ENCODE assay signal across 25 mouse cellular contexts in the genomic region with DNA sequence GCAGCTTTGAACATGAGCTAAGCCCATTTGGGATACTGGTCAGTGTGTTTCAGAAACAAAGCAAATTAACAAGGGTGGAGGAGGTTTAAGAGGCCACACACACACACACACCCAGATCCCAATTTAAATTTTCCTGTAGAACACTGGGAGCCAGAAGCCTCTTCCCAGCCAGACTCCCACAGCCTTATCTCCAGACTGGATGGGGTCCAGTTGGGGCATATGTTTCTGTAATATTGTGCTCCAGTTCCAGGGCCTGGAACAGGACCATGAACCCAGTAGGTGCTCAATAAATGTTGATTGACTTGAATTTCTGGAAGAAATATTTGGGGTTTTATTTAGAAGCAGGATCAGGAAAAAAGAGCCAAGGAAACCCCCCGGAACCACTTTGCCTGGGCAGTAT.
DNase-seq lines count a peak whose midpoint lies in the region; ATAC-seq and TF ChIP-seq lines count a peak whose summit lies in the region.
"Had no signal": no experiment of that assay in that cellular context is flagged by ENCODE, and none has a peak within 500 bp of the region (broad histone marks: within the 10 kb centered on the region; RNA-seq: fewer than 3 reads in every experiment).

No protein-coding gene starts in this region.

- H3K27ac ChIP-seq in forebrain, embryonic 16.5 days (ENCODE audit: low read length), result no peak overlapping the region
- H3K27ac ChIP-seq in forebrain, embryonic 10.5 days, result no peak overlapping the region
- H3K27ac ChIP-seq: embryonic facial prominence, embryonic 13.5 days; heart, embryonic 13.5 days; hindbrain, embryonic 10.5 days; layer of hippocampus, adult 2 months; midbrain, embryonic 13.5 days; neural tube, embryonic 12.5 days had no signal

- no peak overlapping the region for H3K9ac ChIP-seq in forebrain, embryonic 16.5 days (replicated peaks; ENCODE audit: low read depth, low read length)
- H3K9ac ChIP-seq: embryonic facial prominence, embryonic 13.5 days; heart, embryonic 13.5 days; midbrain, embryonic 13.5 days; neural tube, embryonic 12.5 days had no signal

- H3K9me3 ChIP-seq in forebrain, embryonic 16.5 days (ENCODE audit: control insufficient read depth, low read length), result no peaks in the 10 kb centered on the region
- no peaks in the 10 kb centered on the region for H3K9me3 ChIP-seq in forebrain, embryonic 10.5 days
- H3K9me3 ChIP-seq: embryonic facial prominence, embryonic 13.5 days; G1E; heart, embryonic 13.5 days; hindbrain, embryonic 10.5 days; midbrain, embryonic 13.5 days; neural tube, embryonic 12.5 days had no signal

- no peak for TF ChIP-seq CTCF in lung, adult 2 months (IDR thresholded peaks at IDR 0.05; ENCODE audit: insufficient read depth, low read length)

- no peak for TF ChIP-seq POLR2A in lung, adult 2 months (IDR thresholded peaks at IDR 0.05; ENCODE audit: borderline replicate concordance, extremely low read depth, low read depth, low read length)

- no peaks in the 10 kb centered on the region; the same call in 1 of the 2 replicates for H3K4me1 ChIP-seq in forebrain, embryonic 16.5 days (replicated peaks; ENCODE audit: control insufficient read depth, insufficient read depth, low read length)
- H3K4me1 ChIP-seq in forebrain, embryonic 10.5 days, result peaks cover 36% of the 10 kb centered on the region
- H3K4me1 ChIP-seq in lung, adult 2 months (ENCODE audit: control insufficient read depth, insufficient read depth, low read length), result no peaks in the 10 kb centered on the region
- H3K4me1 ChIP-seq: embryonic facial prominence, embryonic 13.5 days; hindbrain, embryonic 10.5 days; midbrain, embryonic 13.5 days; neural tube, embryonic 12.5 days had no signal

- no peaks in the 10 kb centered on the region for H3K27me3 ChIP-seq in forebrain, embryonic 16.5 days (replicated peaks; ENCODE audit: control insufficient read depth, insufficient read depth, low read length)
- peaks cover 58% of the 10 kb centered on the region for H3K27me3 ChIP-seq in forebrain, embryonic 10.5 days (ENCODE audit: poor library complexity, severe bottlenecking)
- H3K27me3 ChIP-seq: heart, embryonic 13.5 days; midbrain, embryonic 13.5 days; neural tube, embryonic 12.5 days had no signal

- 50% methylated on average over 1 of the region's 1 CpGs for WGBS in forebrain, embryonic 16.5 days
- 85% methylated on average over 1 of the region's 1 CpGs for WGBS in forebrain, embryonic 10.5 days
- 48% methylated on average over 1 of the region's 1 CpGs for WGBS in lung, adult 2 months

- H3K36me3 ChIP-seq in forebrain, embryonic 16.5 days (ENCODE audit: control insufficient read depth, insufficient read depth), result no peaks in the 10 kb centered on the region
- H3K36me3 ChIP-seq in forebrain, embryonic 10.5 days (replicated peaks), result no peaks in the 10 kb centered on the region
- H3K36me3 ChIP-seq: embryonic facial prominence, embryonic 13.5 days; G1E; heart, embryonic 13.5 days; hindbrain, embryonic 10.5 days; midbrain, embryonic 13.5 days; neural tube, embryonic 12.5 days had no signal

- peak; percentile 43 for ATAC-seq in forebrain, embryonic 16.5 days
- ATAC-seq in megakaryocyte, adult 5-6 weeks (ENCODE audit: poor library complexity, severe bottlenecking), result no peak
- ATAC-seq: activated CD4-positive, CD25-positive, alpha-beta regulatory T cell, adult 4 months; midbrain, embryonic 13.5 days had no signal

- H3K4me2 ChIP-seq in forebrain, embryonic 16.5 days (ENCODE audit: low read length), result no peak overlapping the region
- H3K4me2 ChIP-seq: embryonic facial prominence, embryonic 13.5 days; heart, embryonic 13.5 days; midbrain, embryonic 13.5 days; neural tube, embryonic 12.5 days had no signal

- no peak overlapping the region for H3K4me3 ChIP-seq in forebrain, embryonic 16.5 days (replicated peaks; ENCODE audit: low read length)
- H3K4me3 ChIP-seq in forebrain, embryonic 10.5 days, result no peak overlapping the region
- H3K4me3 ChIP-seq in lung, adult 2 months (replicated peaks; ENCODE audit: extremely low read depth, low read depth, low read length), result no peak overlapping the region
- H3K4me3 ChIP-seq: embryonic facial prominence, embryonic 13.5 days; heart, embryonic 13.5 days; hindbrain, embryonic 10.5 days; layer of hippocampus, adult 2 months; midbrain, embryonic 13.5 days; neural tube, embryonic 12.5 days had no signal

- no peak for DNase-seq in forebrain, embryonic 10.5 days (ENCODE audit: extremely low spot score, low spot score)
- peak; percentile 73 for DNase-seq in adipocyte (ENCODE audit: low spot score)
- peak; percentile 76 for DNase-seq in cerebellum, adult 18-20 months
- DNase-seq in cerebellum, postnatal 25 days, result peak; percentile 64 to 80
- DNase-seq in lung, adult 2 months, result no peak
- DNase-seq in testis, postnatal 14 days (ENCODE audit: low spot score), result no peak
- DNase-seq: adrenal gland, postnatal 14 days; gastrocnemius, postnatal 25 days; kidney, adult 18-20 months; kidney, postnatal 10 days; layer of hippocampus, postnatal 36 days; liver; lung, postnatal 10 days; right cerebral cortex, adult 18-20 months; thymus, postnatal 4 days had no signal

Comparison
In these comparisons a context has a peak if more than half of its experiments do, and no peak if none do; other contexts are left out.
1. DNase-seq: peak in adipocyte (single experiment), cerebellum, adult 18-20 months (2 of 2) and cerebellum, postnatal 25 days (2 of 2); none in forebrain, embryonic 10.5 days (single experiment), lung, adult 2 months (single experiment) and testis, postnatal 14 days (single experiment).